Mouse (Mus musculus) brain, embryonic 14.5 days (tissue): ENCODE measurements at regions not wholly inside any gene's neighbourhood (a gene's known extent, or its start where the extent isn't known, plus 50 kb on each side); places are given as distances from the start of the nearest gene placed in this dataset.

Experiments used
- CTCF ChIP-seq: fragments of 200-500 bp; IDR thresholded peaks from 2 replicates; pipeline ENCODE4 v1.5.1; 2012; ENCODE audit warnings: inconsistent platforms, mild to moderate bottlenecking, moderate library complexity, borderline replicate concordance; ENCODE audit not compliant: insufficient read depth, insufficient read length; ENCODE audit errors: extremely low read depth
- POLR2A ChIP-seq: fragments of 200-500 bp; IDR thresholded peaks from 2 replicates; pipeline ENCODE4 v1.6.1; 2012; ENCODE audit warnings: mild to moderate bottlenecking, inconsistent platforms, borderline replicate concordance; ENCODE audit not compliant: poor library complexity, insufficient read depth, insufficient read length, severe bottlenecking; ENCODE audit errors: extremely low read depth

- TF ChIP-seq POLR2A (no peak), CTCF (no peak)
These were observed 495.3 kb downstream of the Ttll7 start for GRCm38 (mm10) chr3:147347278-147348039.
